Mouse (Mus musculus) cerebellum, adult 18-20 months (tissue): ENCODE measurements around the gene Gatad2b.
A peak's percentile ranks its signal among the peaks of the same experiment; 100 is the strongest.
"Not testable (repeated sequence)": the region's sequence is repeated elsewhere in the genome, so short reads cannot be mapped to it uniquely, and the experiment has no call there.

Experiments used
- DNase-seq, 2 experiments: peaks; one replicate each; pipeline ENCODE4 v3.0.0; 2021

The Gatad2b gene

GRCm38 (mm10) chr3:90265932-90266741, 26.8 kb upstream of the Gatad2b start:
- DNase-seq = peak in 1 of 2 experiments; percentile 69

DNA sequence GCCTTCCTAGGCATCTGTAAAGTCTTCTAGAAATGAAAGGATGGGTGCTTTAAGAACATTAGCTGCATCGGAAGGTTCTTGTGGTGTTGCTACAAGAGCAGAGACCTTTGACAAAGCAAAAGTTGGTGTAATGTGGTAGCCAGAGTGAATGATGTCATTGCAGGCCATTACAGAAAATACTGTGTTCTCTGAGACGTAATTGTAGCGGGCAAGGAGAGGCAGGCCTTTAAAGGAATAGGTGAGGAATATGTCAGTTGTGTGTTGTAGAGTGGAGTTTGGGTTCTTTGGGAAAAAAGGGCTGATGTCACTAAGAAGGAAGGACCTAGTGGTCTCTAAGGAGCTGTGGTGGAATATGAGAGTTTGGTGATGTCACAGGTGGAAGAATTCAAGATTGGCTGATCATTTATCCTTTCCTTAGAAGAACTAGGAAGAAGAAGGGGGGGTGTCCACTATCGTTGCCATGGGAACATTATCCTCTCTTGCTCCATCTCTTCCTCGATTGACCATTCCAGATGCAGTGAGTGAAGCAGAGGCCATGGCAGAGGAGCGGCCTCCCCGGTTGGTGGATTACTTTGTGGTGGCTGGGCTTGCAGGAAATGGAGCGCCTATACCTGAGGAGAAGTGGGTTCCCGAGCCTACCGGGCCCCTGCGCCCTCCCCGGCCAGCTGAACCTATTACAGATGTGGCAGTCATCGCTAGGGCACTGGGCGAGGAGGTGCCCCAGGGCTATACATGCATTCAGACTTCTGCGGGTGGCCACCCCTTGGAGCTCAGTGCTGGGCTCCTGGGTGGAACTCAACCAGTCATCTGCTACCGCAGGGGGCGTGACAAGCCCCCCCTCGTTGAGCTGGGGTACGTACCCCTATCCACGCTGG, 25.8 kb upstream of the Gatad2b start:
- DNase-seq = no peak

GRCm38 (mm10) chr3:90268190-90268589, 24.8 kb upstream of the Gatad2b start:
- no peak for DNase-seq

DNA sequence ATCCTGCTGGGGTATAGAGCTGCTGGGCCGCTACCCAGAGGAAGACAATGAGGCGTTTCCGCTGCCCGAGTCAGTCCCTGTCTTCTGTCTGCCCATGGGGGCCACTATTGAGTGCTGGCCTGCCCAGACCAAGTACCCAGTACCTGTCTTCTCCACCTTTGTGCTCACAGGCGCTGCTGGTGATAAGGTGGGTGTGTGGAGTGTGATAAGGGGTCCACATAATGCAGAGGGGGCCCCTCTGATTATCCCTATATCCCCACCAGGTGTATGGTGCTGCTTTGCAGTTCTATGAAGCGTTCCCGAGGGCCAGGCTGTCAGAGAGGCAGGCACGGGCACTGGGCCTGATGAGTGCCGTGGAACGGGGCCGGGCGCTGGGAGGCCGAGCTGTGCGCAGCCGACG, 24.0 kb upstream of the Gatad2b start:
- no peak for DNase-seq

DNA sequence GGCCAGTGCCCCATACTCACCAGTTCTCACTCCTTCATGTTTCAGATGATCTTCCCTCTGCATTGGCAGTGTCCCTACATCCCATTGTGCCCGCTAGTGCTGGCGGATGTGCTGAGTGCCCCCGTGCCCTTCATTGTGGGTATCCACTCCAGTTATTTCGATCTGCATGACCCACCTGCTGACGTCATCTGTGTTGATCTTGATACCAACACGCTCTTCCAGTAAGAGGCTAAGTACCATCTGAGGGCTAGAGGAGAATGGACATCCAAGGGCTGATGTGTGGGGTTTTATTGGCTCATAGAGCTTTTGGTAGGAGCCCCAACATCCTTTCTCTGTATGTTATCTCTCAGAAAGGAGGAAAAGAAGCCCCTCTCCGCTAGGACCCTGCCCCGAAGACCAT, 22.2 kb upstream of the Gatad2b start:
- no peak for DNase-seq

- no peak for DNase-seq
Measured at GRCm38 (mm10) chr3:90272170-90272569, 20.8 kb upstream of the Gatad2b start.

GRCm38 (mm10) chr3:90273855-90274254, 19.1 kb upstream of the Gatad2b start:
- DNase-seq = no peak

- peak; percentile 76 to 81 for DNase-seq
Measured at GRCm38 (mm10) chr3:90275286-90275685, 17.7 kb upstream of the Gatad2b start.

DNA sequence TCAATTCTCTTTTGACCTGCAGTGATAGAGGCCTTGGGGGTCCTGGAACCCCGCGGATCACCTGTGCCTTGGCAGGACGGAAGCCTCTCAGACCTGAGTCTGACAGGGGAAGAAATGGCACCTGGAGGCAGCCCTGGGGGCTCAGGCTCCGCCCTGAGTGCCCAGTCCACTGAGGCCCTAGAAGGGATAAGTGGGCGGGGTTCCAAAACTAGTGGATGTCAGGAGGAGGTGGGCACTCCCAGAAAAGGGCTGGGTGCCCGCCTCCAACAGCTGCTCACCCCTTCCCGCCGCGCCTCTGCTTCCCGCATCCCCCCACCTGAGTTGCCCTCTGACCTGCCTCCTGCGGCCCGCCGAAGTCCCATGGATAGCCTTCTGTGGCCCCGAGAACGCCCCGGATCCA, 16.1 kb upstream of the Gatad2b start:
- no peak for DNase-seq

DNA sequence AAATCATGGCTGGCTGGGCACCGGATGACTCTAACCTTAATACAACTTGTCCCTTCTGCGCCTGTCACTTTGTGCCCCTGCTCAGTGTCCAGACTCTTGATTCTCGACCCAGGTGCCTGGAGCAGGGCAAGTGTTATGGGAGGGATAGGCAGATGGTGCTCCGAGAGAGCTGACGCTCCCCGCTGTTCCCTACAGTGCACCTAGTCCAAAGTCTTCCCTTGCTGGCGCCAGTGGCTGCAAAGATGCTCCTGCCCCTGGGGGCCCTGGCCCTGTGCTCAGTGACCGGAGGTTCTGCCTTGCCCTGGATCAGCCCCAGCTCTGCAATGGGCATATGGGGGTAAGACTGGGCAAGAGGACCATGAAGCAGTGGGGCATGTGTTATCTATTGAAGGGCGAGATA, 15.2 kb upstream of the Gatad2b start:
- DNase-seq = peak; percentile 86 to 89

DNA sequence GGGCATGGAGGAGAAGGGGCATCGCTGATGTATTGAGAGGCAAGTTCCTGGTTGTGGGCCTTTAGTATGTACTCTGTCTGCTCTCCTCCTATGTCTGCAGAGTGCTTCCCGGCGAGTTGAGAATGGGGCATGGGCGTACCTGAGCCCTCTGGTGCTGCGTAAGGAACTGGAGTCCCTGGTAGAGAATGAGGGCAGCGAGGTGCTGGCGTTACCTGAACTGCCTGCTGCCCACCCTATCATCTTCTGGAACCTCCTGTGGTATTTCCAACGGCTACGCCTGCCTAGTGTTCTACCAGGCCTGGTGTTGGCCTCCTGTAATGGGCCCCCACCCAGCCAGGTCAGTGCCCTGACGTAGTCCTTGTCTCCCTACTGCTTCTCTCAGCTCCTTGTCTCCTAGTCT, 14.8 kb upstream of the Gatad2b start:
- no peak for DNase-seq

DNA sequence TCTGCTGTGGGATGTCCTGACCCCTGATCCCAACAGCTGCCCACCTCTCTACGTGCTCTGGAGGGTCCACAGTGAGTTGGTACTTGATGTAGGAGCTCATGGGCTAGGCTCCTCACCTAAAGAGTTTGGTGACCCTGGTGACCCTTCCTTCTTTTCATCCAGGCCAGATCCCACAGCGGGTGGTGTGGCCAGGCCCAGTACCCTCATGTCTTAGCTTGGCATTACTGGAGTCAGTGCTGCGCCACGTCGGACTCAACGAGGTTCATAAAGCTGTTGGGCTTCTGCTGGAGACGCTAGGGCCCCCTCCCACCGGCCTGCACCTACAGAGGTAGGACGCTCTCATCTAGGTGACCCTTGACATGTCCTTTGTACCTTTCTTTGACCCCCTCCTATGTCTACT, 13.8 kb upstream of the Gatad2b start:
- no peak for DNase-seq

DNA sequence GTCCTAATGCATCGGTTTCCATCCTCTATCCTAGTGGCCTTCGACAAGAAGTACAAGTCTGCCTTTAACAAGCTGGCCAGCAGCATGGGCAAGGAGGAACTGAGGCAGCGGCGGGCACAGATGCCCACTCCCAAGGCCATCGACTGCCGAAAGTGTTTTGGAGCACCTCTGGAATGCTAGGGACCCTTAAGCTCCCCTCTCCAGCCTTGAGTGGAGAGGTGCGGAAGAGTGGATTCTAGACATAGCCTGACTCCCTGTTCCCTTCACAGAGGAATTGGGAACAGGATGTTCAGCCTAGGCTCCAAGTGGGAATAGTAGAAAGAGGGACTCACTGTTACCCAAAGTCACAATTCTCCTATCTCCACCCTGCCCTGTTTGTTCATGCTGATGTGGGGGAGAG, 13.2 kb upstream of the Gatad2b start:
- DNase-seq = no peak

GRCm38 (mm10) chr3:90280708-90281107, 12.3 kb upstream of the Gatad2b start:
- DNase-seq = no peak

GRCm38 (mm10) chr3:90284150-90284549, 8.8 kb upstream of the Gatad2b start:
- no peak for DNase-seq

DNA sequence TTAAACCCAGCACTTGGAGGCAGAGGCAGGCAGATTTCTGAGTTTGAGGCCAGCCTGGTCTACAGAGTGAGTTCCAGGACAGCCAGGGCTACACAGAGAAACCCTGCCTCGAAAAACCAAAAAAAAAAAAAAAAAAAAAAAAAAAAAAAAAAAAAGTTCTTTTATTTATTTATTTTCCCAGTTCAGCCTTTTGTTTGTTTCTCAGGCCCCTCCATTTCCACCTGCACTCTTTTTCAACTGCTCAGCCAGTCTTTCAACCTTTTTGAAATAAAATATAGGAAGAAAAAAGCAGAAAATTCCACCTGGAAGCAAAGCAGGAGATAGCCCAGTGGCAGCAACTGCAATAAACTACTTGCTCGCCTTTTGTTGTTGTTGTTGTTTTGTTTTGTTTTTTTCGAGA, 3.6 kb upstream of the Gatad2b start:
- DNase-seq = not testable (repeated sequence)

GRCm38 (mm10) chr3:90290602-90291001, 2.4 kb upstream of the Gatad2b start:
- no peak for DNase-seq

GRCm38 (mm10) chr3:90291982-90292344, 1.0 kb upstream of the Gatad2b start:
- DNase-seq = no peak

DNA sequence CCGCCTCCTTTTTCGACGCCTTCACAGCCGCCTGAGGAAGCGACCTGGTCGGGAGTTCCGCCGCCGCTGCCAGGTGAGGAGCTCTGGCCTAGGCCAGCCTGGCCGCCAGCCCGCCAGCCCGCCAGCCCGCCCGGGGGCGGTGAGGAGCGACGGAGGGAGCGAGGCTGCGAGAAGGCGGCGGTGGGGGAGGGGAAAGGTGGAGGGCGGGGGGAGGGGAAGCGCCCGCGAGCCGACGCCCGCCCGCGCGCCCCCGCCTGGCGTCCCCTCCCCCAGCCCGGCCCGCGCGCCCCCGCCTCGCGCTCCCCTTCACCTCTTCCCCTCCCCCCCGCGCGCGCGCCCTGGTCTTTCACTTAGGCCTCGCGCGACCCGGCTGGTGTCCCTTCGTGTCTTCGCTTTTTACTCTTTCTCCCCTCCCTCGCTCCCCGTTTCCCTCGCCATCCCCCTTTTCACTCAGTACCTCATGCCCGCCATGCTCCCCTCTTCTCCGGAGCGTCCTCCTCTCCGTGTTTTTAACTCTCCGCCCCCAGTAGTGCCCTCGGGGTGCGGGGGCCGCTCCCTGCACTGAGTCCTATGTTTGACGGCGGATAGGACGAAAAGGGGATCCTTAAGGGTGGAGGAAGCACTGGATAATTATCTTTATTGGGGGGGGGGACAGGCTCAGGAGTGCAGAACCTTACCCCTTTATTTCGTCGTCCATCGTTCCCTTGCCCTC, 530 bp downstream of the Gatad2b start:
- DNase-seq = peak in 1 of 2 experiments; percentile 53

- no peak for DNase-seq
Measured at GRCm38 (mm10) chr3:90294064-90294440, 1.1 kb downstream of the Gatad2b start.

DNA sequence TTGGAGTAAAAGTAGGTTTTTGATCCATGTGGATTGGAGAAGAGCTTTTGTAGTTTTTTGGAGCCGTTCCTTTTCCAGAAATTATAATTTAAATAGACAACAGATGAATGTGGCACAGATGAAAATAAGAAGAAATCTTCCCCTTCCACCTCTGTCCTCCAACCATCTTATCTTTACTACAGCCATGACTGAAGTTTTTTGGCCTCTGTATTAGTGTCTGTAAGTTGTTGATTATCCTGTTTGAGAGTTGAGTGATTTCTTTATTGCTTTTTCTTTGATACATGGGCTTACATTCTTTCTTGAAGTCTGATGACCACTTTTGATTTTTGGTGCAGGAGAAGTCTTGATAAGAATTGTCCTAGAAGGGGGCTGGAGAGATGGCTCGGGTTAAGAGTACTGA, 1.7 kb downstream of the Gatad2b start:
- DNase-seq = no peak

- DNase-seq = no peak
Measured at GRCm38 (mm10) chr3:90305801-90306200, 12.8 kb downstream of the Gatad2b start.

DNA sequence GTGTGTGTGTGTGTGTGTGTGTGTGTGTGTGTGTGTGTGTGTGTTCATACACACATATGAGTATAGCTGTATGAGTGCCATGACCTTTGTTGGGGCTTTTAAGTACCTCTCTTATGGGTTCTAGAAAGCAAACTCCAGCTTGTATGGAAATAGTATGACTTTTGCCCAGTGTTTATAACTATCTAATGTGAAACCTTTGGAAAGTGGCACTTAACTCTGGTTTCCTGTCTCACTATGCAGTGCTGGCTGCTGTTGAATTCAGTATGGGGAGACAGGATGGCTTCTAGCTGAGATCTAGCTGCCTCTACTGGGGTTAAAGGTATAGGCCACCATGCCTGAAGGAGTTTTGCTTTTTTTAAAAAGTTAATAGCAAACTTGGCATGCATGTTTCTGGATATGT, 16.6 kb downstream of the Gatad2b start:
- no peak for DNase-seq

DNA sequence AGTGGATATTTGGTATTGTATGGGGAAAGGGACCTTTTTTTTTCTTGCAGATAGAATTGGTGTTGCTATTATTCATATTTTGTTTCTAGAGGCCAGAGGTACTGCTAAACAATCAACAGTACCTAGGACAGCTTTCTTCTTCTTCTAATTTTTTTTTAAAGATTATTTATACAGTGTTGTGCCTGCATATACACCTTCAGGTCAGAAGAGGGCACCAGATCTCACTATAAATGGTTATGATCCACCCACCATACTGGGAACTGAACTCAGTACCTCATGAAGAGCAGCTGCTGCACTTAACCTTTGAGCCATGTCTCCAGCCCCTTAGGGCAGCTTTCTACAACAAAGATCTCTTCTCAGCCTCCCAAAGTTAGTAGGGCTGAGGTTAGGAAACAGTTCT, 20.4 kb downstream of the Gatad2b start:
- no peak for DNase-seq
